Mouse (Mus musculus) bone marrow, adult 2 months (tissue): ENCODE results near the gene Rnf169. TPM values are rescaled to one million over a fixed set of nuclear protein-coding genes. Genes with fewer than 3 reads are reported as not detected.
"Not testable (repeated sequence)": the region's sequence is repeated elsewhere in the genome, so short reads cannot be mapped to it uniquely, and the experiment has no call there.

ENCODE experiments used
- H3K27ac ChIP-seq: fragments of 200-500 bp; 2 replicates; pipeline ENCODE4 v1.5.1; 2012; ENCODE audit warnings: low read depth, mild to moderate bottlenecking, control low read depth, inconsistent platforms, low read length; ENCODE audit not compliant: control insufficient read depth, poor library complexity, insufficient read depth
- H3K4me1 ChIP-seq: fragments of 200-500 bp; 2 replicates; pipeline ENCODE4 v1.6.1; 2011; ENCODE audit warnings: low read length; ENCODE audit not compliant: control insufficient read depth, insufficient read depth
- H3K4me3 ChIP-seq: fragments of 200-500 bp; replicated peaks from 2 replicates; pipeline ENCODE3; 2011; ENCODE audit warnings: mild to moderate bottlenecking, low read depth, low read length, control low read depth; ENCODE audit not compliant: control insufficient read depth
- CTCF ChIP-seq: fragments of 200-500 bp; IDR thresholded peaks from 2 replicates; pipeline ENCODE4 v1.5.1; 2011; ENCODE audit warnings: low read length, control low read depth; ENCODE audit not compliant: control insufficient read depth, insufficient read depth
- POLR2A ChIP-seq: fragments of 200-500 bp; IDR thresholded peaks from 2 replicates; pipeline ENCODE4 v1.6.1; 2011; ENCODE audit warnings: low read depth, mild to moderate bottlenecking, control low read depth, low read length, borderline replicate concordance; ENCODE audit not compliant: control insufficient read depth
- WGBS: fragments of 180-500 bp; shearing (Covaris S2); methylation state at CpG from one replicate; pipeline ENCODE4 v1.1.7; 2018; 5-methylcytosine and 5-hydroxymethylcytosine counted together
- polyA plus RNA-seq: library from polyadenylated mRNA; stranded (reverse); fragments of >200 nt; gene quantifications from 2 replicates; pipeline ENCODE4 v1.2.4, GENCODE M21; 2011; ENCODE audit warnings: low replicate concordance; ENCODE audit not compliant: missing spikeins, insufficient read depth, insufficient read length

Gene Rnf169
- polyA plus RNA-seq, 1 experiment = 22.3 TPM

- Histone ChIP-seq H3K4me1 (no peaks in the 10 kb centered on the region; the same call in 1 of the 2 replicates), H3K27ac (no peak overlapping the region; the same call in 1 of the 2 replicates), H3K4me3 (no peak overlapping the region)
- 72% methylated on average over 5 of the region's 5 CpGs for WGBS
- TF ChIP-seq CTCF (no peak), POLR2A (no peak)
These were observed 4.3 kb downstream of the Rnf169 start for GRCm38 (mm10) chr7:99975819-99976575.

GRCm38 (mm10) chr7:99974208-99974970 is 5.9 kb downstream of the Rnf169 start:
- H3K27ac ChIP-seq = no peak overlapping the region
- H3K4me1 ChIP-seq = no peaks in the 10 kb centered on the region; the same call in 1 of the 2 replicates

DNA sequence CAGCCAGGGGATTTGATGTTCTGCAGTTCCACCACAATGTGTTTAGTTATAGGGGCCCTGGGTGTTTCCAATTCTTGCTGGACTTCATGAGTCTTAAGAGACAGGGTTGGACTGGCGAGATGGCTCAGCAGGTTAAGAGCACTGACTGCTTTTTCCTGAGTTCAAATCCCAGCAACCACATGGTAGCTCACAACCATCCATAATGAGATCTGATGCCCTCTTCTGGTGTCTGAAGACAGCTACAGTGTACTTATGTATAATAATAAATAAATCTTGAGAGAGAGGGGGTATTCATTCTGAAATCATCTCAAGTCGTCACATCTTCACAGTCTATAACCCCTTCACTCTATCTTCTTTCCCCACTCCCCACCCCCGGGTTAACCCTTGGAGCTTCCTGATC is 7.3 kb downstream of the Rnf169 start:
- not testable (repeated sequence) for H3K27ac ChIP-seq, H3K4me3 ChIP-seq, H3K4me1 ChIP-seq
- WGBS = 68% methylated on average over 3 of the region's 3 CpGs

More at GRCm38 (mm10) chr7:99974208-99974970, 5.9 kb downstream of the Rnf169 start:
- no peak for TF ChIP-seq POLR2A
- no peak for TF ChIP-seq CTCF
- H3K4me3 ChIP-seq = no peak overlapping the region
- WGBS = 60% methylated on average over 10 of the region's 10 CpGs

DNA sequence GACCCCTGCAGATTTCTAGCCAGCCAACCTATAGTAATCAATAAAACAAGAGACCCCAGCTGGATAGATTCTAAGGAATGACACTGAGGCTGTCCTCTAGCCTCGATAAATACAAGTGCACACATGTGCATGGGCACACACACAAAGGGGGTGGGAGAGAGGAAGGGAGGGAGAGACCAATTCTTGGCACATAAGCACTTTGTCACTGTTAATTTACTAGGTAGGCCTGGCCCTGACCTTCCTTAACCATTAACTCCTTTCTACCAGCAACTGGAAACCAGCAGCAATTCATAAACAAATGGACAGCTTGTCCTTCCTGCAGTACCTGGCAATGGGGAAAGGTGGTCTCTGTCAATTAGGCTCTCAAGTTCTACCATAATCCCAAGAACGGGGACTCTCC is 8.3 kb downstream of the Rnf169 start:
- H3K4me1 ChIP-seq = no peaks in the 10 kb centered on the region; the same call in 1 of the 2 replicates
- 55% methylated on average over 2 of the region's 2 CpGs for WGBS
- H3K4me3 ChIP-seq = no peak overlapping the region
- TF ChIP-seq CTCF (no peak), POLR2A (no peak)
- no peak overlapping the region for H3K27ac ChIP-seq

- no peak overlapping the region for H3K27ac ChIP-seq
- WGBS = 78% methylated on average over 4 of the region's 4 CpGs
- H3K4me1 ChIP-seq = no peaks in the 10 kb centered on the region; the same call in 1 of the 2 replicates
- TF ChIP-seq POLR2A = no peak
- TF ChIP-seq CTCF = no peak
- H3K4me3 ChIP-seq = no peak overlapping the region
These were observed 11.1 kb downstream of the Rnf169 start for GRCm38 (mm10) chr7:99969151-99969550.

DNA sequence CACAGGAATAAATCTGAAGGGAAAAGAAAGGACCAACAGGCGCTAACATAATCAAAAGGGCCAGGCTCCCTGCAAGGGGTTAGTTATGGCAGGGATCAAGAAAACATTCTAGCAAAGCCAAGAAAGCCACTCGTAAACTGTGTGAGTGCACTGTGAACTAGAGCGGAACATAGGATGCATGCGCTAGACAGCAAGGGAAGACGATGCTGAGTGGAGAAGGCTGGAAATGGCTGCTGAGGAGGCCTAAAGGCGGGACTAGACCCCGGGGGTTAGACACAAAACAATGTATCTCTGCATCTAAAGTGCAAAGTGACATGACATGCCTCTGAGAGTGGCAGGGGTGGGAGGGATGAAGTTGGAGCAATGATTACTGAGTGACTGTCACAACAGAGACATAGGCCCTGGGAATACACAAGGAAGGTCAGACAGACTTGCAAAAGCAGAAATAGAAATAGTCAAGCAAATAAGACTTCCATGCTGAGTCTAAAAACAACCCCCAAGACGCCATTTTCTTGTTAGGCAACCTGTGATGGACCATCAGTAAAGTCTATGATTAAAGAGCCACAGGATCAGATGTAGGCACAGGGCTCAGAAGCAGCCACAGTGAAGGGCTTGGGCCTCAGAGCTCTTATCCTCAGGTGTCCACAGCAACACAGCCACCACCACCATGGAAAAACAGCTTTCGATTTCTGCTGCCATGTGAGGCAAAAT is 14.1 kb downstream of the Rnf169 start:
- Histone ChIP-seq H3K27ac (no peak overlapping the region), H3K4me1 (peaks cover 5% of the 10 kb centered on the region), H3K4me3 (no peak overlapping the region)
- WGBS = 77% methylated on average over 9 of the region's 9 CpGs
- TF ChIP-seq CTCF (no peak), POLR2A (no peak)

DNA sequence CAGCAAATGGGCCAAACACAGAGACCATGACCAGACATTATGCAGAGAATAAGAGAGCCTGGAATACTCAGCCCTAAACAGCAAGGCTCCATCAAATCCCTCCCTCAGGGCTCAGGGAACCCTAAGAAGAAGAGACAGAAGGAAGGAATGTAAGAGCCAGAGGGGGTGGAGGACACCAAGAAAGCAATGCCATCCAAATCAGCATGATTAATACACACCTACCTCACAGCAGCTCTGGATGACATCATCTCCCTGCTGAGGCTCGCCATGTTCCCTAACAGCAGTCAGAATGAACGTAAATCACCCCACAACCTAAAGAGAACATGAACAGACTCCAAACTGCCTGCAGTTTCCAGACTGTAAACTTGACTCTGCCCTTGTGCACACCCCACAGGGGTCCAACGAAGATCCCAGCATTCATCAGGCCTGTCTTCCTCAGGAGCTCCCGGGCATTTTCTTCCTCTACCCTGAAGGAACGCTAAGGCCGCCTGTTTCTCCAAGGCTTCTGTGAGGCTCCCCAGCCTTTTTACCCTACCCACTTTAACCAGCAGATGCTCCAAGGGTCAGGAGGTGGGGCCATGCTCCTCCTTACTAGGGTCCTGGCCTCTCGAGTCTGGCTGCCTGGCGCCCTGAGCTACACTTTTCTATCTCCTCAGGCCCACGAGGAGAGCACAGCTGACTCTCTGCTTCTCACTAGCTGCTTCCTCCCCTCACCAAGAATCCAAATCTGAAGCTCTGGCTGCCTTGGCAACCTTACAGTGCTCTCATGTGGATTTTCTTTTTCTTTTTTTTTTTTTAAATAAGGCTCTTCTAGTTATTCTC is 15.0 kb downstream of the Rnf169 start:
- WGBS = 50% methylated on average over 9 of the region's 9 CpGs
- TF ChIP-seq POLR2A (no peak), CTCF (no peak)
- Histone ChIP-seq H3K4me3 (no peak overlapping the region), H3K27ac (no peak overlapping the region), H3K4me1 (peaks cover 5% of the 10 kb centered on the region)
